Mouse (Mus musculus): ENCODE measurements at regions not wholly inside any gene's neighbourhood (a gene's known extent, or its start where the extent isn't known, plus 50 kb on each side); places are given as distances from the start of the nearest gene placed in this dataset.

DNA sequence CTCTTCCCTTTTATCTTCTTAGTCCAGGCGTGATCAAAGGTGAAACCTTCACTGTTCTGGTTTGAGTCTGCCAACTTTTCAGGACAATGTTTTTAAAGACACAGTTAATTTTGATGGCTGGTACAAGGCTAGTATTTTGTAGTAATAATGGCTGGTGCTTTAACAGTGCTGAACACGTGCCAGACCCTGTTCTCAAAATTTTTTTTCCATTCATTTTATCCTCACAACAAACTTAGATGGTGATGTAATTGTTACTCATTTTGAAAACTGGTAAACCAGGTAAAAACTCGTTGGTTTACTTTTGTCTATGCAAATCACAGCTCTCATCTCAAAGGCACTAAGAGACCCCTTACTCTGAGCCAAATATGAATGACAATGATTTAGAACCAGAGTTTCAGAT, 171.8 kb upstream of the Slc7a14 start:
- H3K27me3 ChIP-seq (ENCODE audit: control insufficient read depth, insufficient read depth, low read length): no peaks in the 10 kb centered on the region
- 43% methylated on average over 3 of the region's 3 CpGs for WGBS
- H3K36me3 ChIP-seq (replicated peaks; ENCODE audit: control insufficient read depth, insufficient read depth, low read length): no peaks in the 10 kb centered on the region
- TF ChIP-seq CTCF (IDR thresholded peaks at IDR 0.05; ENCODE audit: low read depth) (no peak), EP300 (IDR thresholded peaks at IDR 0.05; ENCODE audit: low read depth) (no peak)
- H3K9me3 ChIP-seq (replicated peaks; ENCODE audit: control insufficient read depth, low read length): no peaks in the 10 kb centered on the region
- no peak overlapping the region for H3K27ac ChIP-seq (ENCODE audit: low read depth)
- no peak overlapping the region for H3K4me2 ChIP-seq (ENCODE audit: low read depth, low read length)
- H3K4me3 ChIP-seq (ENCODE audit: low read depth, low read length): no peak overlapping the region
- DNase-seq (ENCODE audit: low spot score): no peak
- no peak for ATAC-seq (ENCODE audit: insufficient read depth, low read depth)
- no peaks in the 10 kb centered on the region for H3K4me1 ChIP-seq (ENCODE audit: control insufficient read depth, insufficient read depth)
- H3K9ac ChIP-seq (replicated peaks; ENCODE audit: low read depth, low read length): no peak overlapping the region

DNA sequence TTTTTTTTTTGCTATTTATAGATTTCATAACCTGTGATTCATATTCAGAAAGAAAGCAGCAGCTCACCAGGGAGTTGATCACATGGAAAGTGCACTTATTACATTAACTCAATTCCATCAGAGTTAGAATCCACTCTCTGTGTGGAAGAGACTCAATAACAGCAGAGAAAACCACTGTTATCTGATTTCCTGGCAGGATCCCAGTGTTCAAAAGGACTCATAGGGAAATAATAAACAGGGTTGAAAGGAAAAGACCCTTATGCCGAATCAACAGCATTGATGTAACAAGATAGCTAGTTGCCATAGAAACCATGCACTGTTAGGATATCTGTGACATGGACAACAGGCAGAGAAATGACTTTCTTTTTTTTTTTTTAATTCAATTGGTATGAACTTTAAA, 157.7 kb upstream of the Slc7a14 start:
- Histone ChIP-seq H3K4me2 (ENCODE audit: low read depth, low read length) (no peak overlapping the region), H3K27ac (ENCODE audit: low read depth) (no peak overlapping the region), H3K9me3 (replicated peaks; ENCODE audit: control insufficient read depth, low read length) (no peaks in the 10 kb centered on the region), H3K27me3 (ENCODE audit: control insufficient read depth, insufficient read depth, low read length) (no peaks in the 10 kb centered on the region), H3K36me3 (replicated peaks; ENCODE audit: control insufficient read depth, insufficient read depth, low read length) (no peaks in the 10 kb centered on the region), H3K4me3 (ENCODE audit: low read depth, low read length) (no peak overlapping the region), H3K9ac (replicated peaks; ENCODE audit: low read depth, low read length) (no peak overlapping the region), H3K4me1 (ENCODE audit: control insufficient read depth, insufficient read depth) (no peaks in the 10 kb centered on the region)
- ATAC-seq (ENCODE audit: insufficient read depth, low read depth) (no peak), DNase-seq (ENCODE audit: low spot score) (no peak)
- TF ChIP-seq CTCF (IDR thresholded peaks at IDR 0.05; ENCODE audit: low read depth): no peak
- no peak for TF ChIP-seq EP300 (IDR thresholded peaks at IDR 0.05; ENCODE audit: low read depth)
- WGBS: 28% methylated on average over 1 of the region's 1 CpGs

DNA sequence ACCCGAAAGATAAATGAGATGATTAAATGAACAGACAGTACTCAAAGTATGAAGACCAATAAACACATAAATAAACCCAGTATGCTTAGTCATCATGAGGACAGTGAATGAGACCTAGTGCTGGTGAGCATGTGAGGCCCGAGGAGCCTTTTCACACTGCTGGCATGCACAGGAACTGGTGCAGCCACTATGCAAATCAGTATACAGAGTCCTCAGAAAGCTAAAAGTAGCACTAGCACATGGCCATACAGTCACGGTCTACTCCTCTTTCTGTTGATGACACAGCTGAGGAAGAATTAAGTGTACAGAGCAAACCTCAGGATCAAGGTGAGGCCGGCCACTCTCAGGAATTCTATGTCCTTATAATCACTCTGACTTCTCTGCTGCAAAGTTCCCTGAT, 154.1 kb upstream of the Slc7a14 start:
- DNase-seq (ENCODE audit: low spot score) (no peak), ATAC-seq (ENCODE audit: insufficient read depth, low read depth) (no peak)
- no peaks in the 10 kb centered on the region for H3K36me3 ChIP-seq (replicated peaks; ENCODE audit: control insufficient read depth, insufficient read depth, low read length)
- WGBS: 54% methylated on average over 4 of the region's 4 CpGs
- no peak overlapping the region for H3K27ac ChIP-seq (ENCODE audit: low read depth)
- no peaks in the 10 kb centered on the region for H3K27me3 ChIP-seq (ENCODE audit: control insufficient read depth, insufficient read depth, low read length)
- no peak overlapping the region for H3K9ac ChIP-seq (replicated peaks; ENCODE audit: low read depth, low read length)
- TF ChIP-seq CTCF (IDR thresholded peaks at IDR 0.05; ENCODE audit: low read depth): no peak
- TF ChIP-seq EP300 (IDR thresholded peaks at IDR 0.05; ENCODE audit: low read depth): no peak
- no peaks in the 10 kb centered on the region for H3K4me1 ChIP-seq (ENCODE audit: control insufficient read depth, insufficient read depth)
- H3K4me2 ChIP-seq (ENCODE audit: low read depth, low read length): no peak overlapping the region
- no peak overlapping the region for H3K4me3 ChIP-seq (ENCODE audit: low read depth, low read length)
- no peaks in the 10 kb centered on the region for H3K9me3 ChIP-seq (replicated peaks; ENCODE audit: control insufficient read depth, low read length)

DNA sequence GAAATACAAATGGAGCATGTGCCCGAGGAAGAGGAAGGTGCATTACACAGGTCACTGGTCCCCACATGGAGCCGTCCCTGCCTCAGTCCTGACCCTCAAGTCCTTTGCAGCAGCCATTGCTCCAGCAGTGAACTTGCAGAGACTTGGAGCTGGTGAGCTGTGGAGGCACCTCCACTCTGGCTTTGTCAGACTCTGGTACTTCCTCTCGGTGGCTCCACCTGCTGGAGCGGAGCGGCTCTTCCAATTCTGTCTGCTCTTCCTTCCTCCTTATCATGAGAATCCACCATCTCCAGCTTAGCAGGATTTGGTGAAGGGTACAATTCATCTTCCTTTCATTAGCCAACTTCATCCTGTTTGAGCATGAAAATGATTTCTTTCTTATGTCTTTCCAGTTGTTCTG, 149.3 kb upstream of the Slc7a14 start:
- ATAC-seq (ENCODE audit: insufficient read depth, low read depth) (no peak), DNase-seq (ENCODE audit: low spot score) (no peak)
- WGBS: 41% methylated on average over 5 of the region's 5 CpGs
- Histone ChIP-seq H3K4me3 (ENCODE audit: low read depth, low read length) (no peak overlapping the region), H3K9ac (replicated peaks; ENCODE audit: low read depth, low read length) (no peak overlapping the region), H3K4me1 (ENCODE audit: control insufficient read depth, insufficient read depth) (no peaks in the 10 kb centered on the region), H3K27me3 (ENCODE audit: control insufficient read depth, insufficient read depth, low read length) (no peaks in the 10 kb centered on the region), H3K9me3 (replicated peaks; ENCODE audit: control insufficient read depth, low read length) (no peaks in the 10 kb centered on the region), H3K27ac (ENCODE audit: low read depth) (no peak overlapping the region), H3K4me2 (ENCODE audit: low read depth, low read length) (no peak overlapping the region), H3K36me3 (replicated peaks; ENCODE audit: control insufficient read depth, insufficient read depth, low read length) (no peaks in the 10 kb centered on the region)
- TF ChIP-seq CTCF (IDR thresholded peaks at IDR 0.05; ENCODE audit: low read depth) (peak; percentile 32), EP300 (IDR thresholded peaks at IDR 0.05; ENCODE audit: low read depth) (no peak)

DNA sequence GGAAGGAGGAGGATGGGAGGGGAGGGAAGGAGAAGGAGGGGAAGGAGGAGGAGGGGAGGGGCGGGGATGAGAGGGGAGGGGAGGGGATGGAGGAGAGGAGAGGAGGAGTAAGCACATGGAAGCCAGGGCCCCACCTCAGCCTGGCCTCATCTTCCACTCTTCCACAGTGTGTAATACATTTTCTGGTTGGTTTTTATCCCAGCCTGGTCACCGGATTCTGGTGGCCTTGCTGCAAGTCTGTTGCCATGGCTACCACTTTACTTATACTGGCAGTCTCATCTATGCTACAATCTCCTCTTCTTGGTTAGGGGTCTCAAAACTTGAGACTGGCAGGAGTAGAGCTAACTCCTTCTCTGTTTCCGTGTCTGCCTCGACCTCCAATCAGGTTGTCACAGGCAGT, 147.8 kb upstream of the Slc7a14 start:
- no peaks in the 10 kb centered on the region for H3K36me3 ChIP-seq (replicated peaks; ENCODE audit: control insufficient read depth, insufficient read depth, low read length)
- DNase-seq (ENCODE audit: low spot score): no peak
- H3K27ac ChIP-seq (ENCODE audit: low read depth): no peak overlapping the region
- H3K9me3 ChIP-seq (replicated peaks; ENCODE audit: control insufficient read depth, low read length): no peaks in the 10 kb centered on the region
- no peak overlapping the region for H3K9ac ChIP-seq (replicated peaks; ENCODE audit: low read depth, low read length)
- no peaks in the 10 kb centered on the region for H3K4me1 ChIP-seq (ENCODE audit: control insufficient read depth, insufficient read depth)
- no peak for ATAC-seq (ENCODE audit: insufficient read depth, low read depth)
- TF ChIP-seq CTCF (IDR thresholded peaks at IDR 0.05; ENCODE audit: low read depth) (no peak), EP300 (IDR thresholded peaks at IDR 0.05; ENCODE audit: low read depth) (no peak)
- WGBS: 65% methylated on average over 4 of the region's 4 CpGs
- H3K27me3 ChIP-seq (ENCODE audit: control insufficient read depth, insufficient read depth, low read length): no peaks in the 10 kb centered on the region
- H3K4me2 ChIP-seq (ENCODE audit: low read depth, low read length): no peak overlapping the region
- H3K4me3 ChIP-seq (ENCODE audit: low read depth, low read length): no peak overlapping the region

DNA sequence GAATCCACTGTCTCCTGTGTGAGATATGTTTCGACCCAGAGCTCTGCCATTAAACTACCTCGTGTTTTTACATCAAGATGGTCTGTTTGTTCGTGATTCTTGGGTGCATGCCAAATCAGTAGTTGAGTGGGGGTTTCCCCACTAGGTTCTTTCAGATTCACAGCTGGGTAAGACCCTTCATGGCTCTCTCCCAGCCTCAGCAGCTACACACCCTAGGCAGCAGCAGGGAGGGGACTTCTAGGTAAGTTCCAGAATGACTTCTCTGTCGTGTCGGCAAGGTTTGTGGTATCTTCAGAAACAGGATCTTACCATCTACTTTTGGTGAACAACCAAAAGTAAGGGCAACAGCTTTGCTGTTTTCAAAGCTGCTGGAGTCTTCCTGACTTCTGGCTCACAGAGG, 144.9 kb upstream of the Slc7a14 start:
- TF ChIP-seq CTCF (IDR thresholded peaks at IDR 0.05; ENCODE audit: low read depth) (no peak), EP300 (IDR thresholded peaks at IDR 0.05; ENCODE audit: low read depth) (no peak)
- Histone ChIP-seq H3K27me3 (ENCODE audit: control insufficient read depth, insufficient read depth, low read length) (no peaks in the 10 kb centered on the region), H3K27ac (ENCODE audit: low read depth) (no peak overlapping the region), H3K4me2 (ENCODE audit: low read depth, low read length) (no peak overlapping the region), H3K36me3 (replicated peaks; ENCODE audit: control insufficient read depth, insufficient read depth, low read length) (no peaks in the 10 kb centered on the region), H3K9me3 (replicated peaks; ENCODE audit: control insufficient read depth, low read length) (no peaks in the 10 kb centered on the region), H3K4me1 (ENCODE audit: control insufficient read depth, insufficient read depth) (no peaks in the 10 kb centered on the region), H3K9ac (replicated peaks; ENCODE audit: low read depth, low read length) (no peak overlapping the region), H3K4me3 (ENCODE audit: low read depth, low read length) (no peak overlapping the region)
- 65% methylated on average over 5 of the region's 5 CpGs for WGBS
- ATAC-seq (ENCODE audit: insufficient read depth, low read depth) (no peak), DNase-seq (ENCODE audit: low spot score) (no peak)

Data from heart, postnatal 0 days (tissue).